22 mouse cellular contexts compared by ENCODE assay signal in the genomic region with DNA sequence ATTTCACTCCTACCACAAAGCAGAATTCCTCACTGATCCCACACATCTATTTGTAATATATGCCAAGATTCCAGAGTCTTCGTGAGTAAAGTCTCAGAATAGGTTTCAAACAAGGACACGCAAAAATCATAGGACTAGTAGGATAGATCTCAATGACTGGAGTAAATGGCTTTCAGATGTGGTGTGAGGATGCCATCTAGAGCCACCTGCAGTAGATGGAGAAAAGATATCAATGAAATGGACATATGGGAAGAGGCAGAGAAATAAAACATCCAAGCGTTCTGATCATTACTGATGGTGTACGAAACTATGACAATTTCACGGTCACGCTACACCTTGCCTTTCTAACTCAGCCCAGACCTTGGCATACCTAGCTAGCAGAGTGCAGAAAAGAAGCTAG.
A peak's percentile ranks its signal among the peaks of the same experiment; 100 is the strongest.
DNase-seq lines count a peak whose midpoint lies in the region; TF ChIP-seq lines count a peak whose summit lies in the region.
"Had no signal": no experiment of that assay in that cellular context is flagged by ENCODE, and none has a peak within 500 bp of the region (broad histone marks: within the 10 kb centered on the region; RNA-seq: fewer than 3 reads in every experiment).

No protein-coding gene starts in this region.

- no peaks in the 10 kb centered on the region for H3K4me1 ChIP-seq in heart, adult 2 months (ENCODE audit: control insufficient read depth, insufficient read depth, low read length)
- H3K4me1 ChIP-seq in MEL (ENCODE audit: control insufficient read depth in 1 of 2, insufficient read depth in 2 of 2, low read length in 2 of 2), result no peaks in the 10 kb centered on the region
- H3K4me1 ChIP-seq: embryonic facial prominence, embryonic 10.5 days; embryonic facial prominence, embryonic 12.5 days; forebrain, embryonic 13.5 days; forebrain, embryonic 15.5 days had no signal

- DNase-seq in heart, adult 2 months, result no peak
- DNase-seq in heart, postnatal 4 days, result no peak
- no peak for DNase-seq in left cerebral cortex, adult 2 months (ENCODE audit: extremely low spot score in 1 of 2, low spot score in 2 of 2)
- DNase-seq in left cerebral cortex, adult 8-10 months (ENCODE audit: low spot score in 2 of 2), result no peak
- no peak for DNase-seq in MEL (ENCODE audit: low read depth, low spot score)
- no peak for DNase-seq in kidney, adult 8-10 months
- DNase-seq in right cerebral cortex, postnatal 10 days (ENCODE audit: low spot score in 2 of 2), result no peak
- DNase-seq: adrenal gland, adult 2 months; adrenal gland, postnatal 10 days; adrenal gland, postnatal 25 days; cerebellum, adult 11-12 months; cerebellum, adult 2 months; cerebellum, adult 9-10 months; cerebellum, postnatal 10 days; cerebellum, postnatal 25 days; forebrain, postnatal 0 days had no signal

- peak; percentile 18 for TF ChIP-seq RAD21 in MEL (IDR thresholded peaks at IDR 0.05; ENCODE audit: low read depth, low read length)

- WGBS in heart, adult 2 months, result 92% methylated on average over 6 of the region's 6 CpGs

- H3K4me2 ChIP-seq in myocyte (ENCODE audit: low read depth), result peak overlapping the region; percentile 30
- H3K4me2 ChIP-seq: embryonic facial prominence, embryonic 12.5 days; forebrain, embryonic 13.5 days; forebrain, embryonic 15.5 days had no signal

- H3K36me3 ChIP-seq in heart, adult 2 months (ENCODE audit: control insufficient read depth, insufficient read depth, low read length), result no peaks in the 10 kb centered on the region
- H3K36me3 ChIP-seq in MEL (ENCODE audit: control insufficient read depth in 1 of 2, insufficient read depth in 2 of 2, low read length in 2 of 2) (no peaks in the 10 kb centered on the region), myocyte (ENCODE audit: control insufficient read depth, insufficient read depth) (no peaks in the 10 kb centered on the region)
- H3K36me3 ChIP-seq: embryonic facial prominence, embryonic 10.5 days; embryonic facial prominence, embryonic 12.5 days; forebrain, embryonic 15.5 days; G1E had no signal

- 0 out of 2 replicates have a peak, but pooled peaks have one; percentile 6 for TF ChIP-seq CTCF in heart, adult 2 months (IDR thresholded peaks at IDR 0.05)
- TF ChIP-seq CTCF in left cerebral cortex, adult 2 months (IDR thresholded peaks at IDR 0.05), result peak; percentile 1; the same call in 1 of the 2 replicates
- no peak for TF ChIP-seq CTCF in MEL (IDR thresholded peaks at IDR 0.05 in 2 of 3, conservative IDR thresholded peaks at IDR 0.05 in 1 of 3; ENCODE audit: control insufficient read depth in 1 of 3, insufficient read depth in 1 of 3, low read depth in 2 of 3, low read length in 3 of 3, poor library complexity in 1 of 3, severe bottlenecking in 1 of 3)

- H3K27ac ChIP-seq in heart, adult 2 months, result no peak overlapping the region
- no peak overlapping the region for H3K27ac ChIP-seq in left cerebral cortex, adult 2 months
- H3K27ac ChIP-seq in MEL (ENCODE audit: control insufficient read depth, low read depth, low read length), result no peak overlapping the region
- H3K27ac ChIP-seq: embryonic facial prominence, embryonic 10.5 days; embryonic facial prominence, embryonic 12.5 days; forebrain, embryonic 13.5 days; forebrain, embryonic 15.5 days had no signal

- no peak overlapping the region for H3ac ChIP-seq in myocyte (ENCODE audit: control insufficient read depth, insufficient read length)

- no peaks in the 10 kb centered on the region for H3K79me2 ChIP-seq in heart, adult 2 months (replicated peaks; ENCODE audit: control insufficient read depth, insufficient read depth, low read length)
- H3K79me2 ChIP-seq in MEL (ENCODE audit: control insufficient read depth, insufficient read depth, low read length, poor library complexity) (no peaks in the 10 kb centered on the region), myocyte (ENCODE audit: control insufficient read depth, insufficient read depth) (no peaks in the 10 kb centered on the region)

- H3K27me3 ChIP-seq in heart, adult 2 months (ENCODE audit: control insufficient read depth, insufficient read depth, low read length), result no peaks in the 10 kb centered on the region
- H3K27me3 ChIP-seq in MEL (ENCODE audit: control insufficient read depth in 1 of 2, insufficient read depth in 2 of 2, low read length in 2 of 2) (peaks cover under 1 to 6% of the 10 kb centered on the region in 2 experiments; a peak in 2 of 4 replicates), myocyte (ENCODE audit: control insufficient read depth, insufficient read depth, insufficient read length) (no peaks in the 10 kb centered on the region)
- H3K27me3 ChIP-seq: embryonic facial prominence, embryonic 12.5 days; forebrain, embryonic 13.5 days; forebrain, embryonic 15.5 days had no signal

- TF ChIP-seq POLR2A in heart, adult 2 months (IDR thresholded peaks at IDR 0.05; ENCODE audit: insufficient read depth, low read depth, low read length), result no peak
- TF ChIP-seq POLR2A in MEL (IDR thresholded peaks at IDR 0.05; ENCODE audit: control insufficient read depth in 1 of 2, insufficient read depth in 1 of 2, low read depth in 1 of 2, low read length in 2 of 2, poor library complexity in 1 of 2), result no peak
- TF ChIP-seq POLR2A in myocyte (IDR thresholded peaks at IDR 0.05; ENCODE audit: insufficient read length, low read depth), result no peak

- H3K9me3 ChIP-seq in MEL (replicated peaks; ENCODE audit: insufficient read depth, low read length), result no peaks in the 10 kb centered on the region
- H3K9me3 ChIP-seq: embryonic facial prominence, embryonic 10.5 days; embryonic facial prominence, embryonic 12.5 days; forebrain, embryonic 13.5 days; forebrain, embryonic 15.5 days; G1E had no signal

- no peak for TF ChIP-seq EP300 in heart, adult 2 months (IDR thresholded peaks at IDR 0.05; ENCODE audit: insufficient read depth, low read depth, low read length)
- TF ChIP-seq EP300 in MEL (IDR thresholded peaks at IDR 0.05; ENCODE audit: low read depth in 1 of 2, low read length in 2 of 2), result no peak

- no peak overlapping the region for H3K4me3 ChIP-seq in heart, adult 2 months
- no peak overlapping the region for H3K4me3 ChIP-seq in left cerebral cortex, adult 2 months
- H3K4me3 ChIP-seq in MEL (ENCODE audit: control insufficient read depth in 1 of 2, insufficient read depth in 1 of 2, low read depth in 2 of 2, low read length in 2 of 2) (no peak overlapping the region), myocyte (no peak overlapping the region)
- H3K4me3 ChIP-seq: embryonic facial prominence, embryonic 10.5 days; embryonic facial prominence, embryonic 12.5 days; forebrain, embryonic 13.5 days; forebrain, embryonic 15.5 days had no signal

- no peak overlapping the region for H3K9ac ChIP-seq in heart, adult 2 months (ENCODE audit: low read depth, low read length)
- H3K9ac ChIP-seq in MEL (ENCODE audit: control insufficient read depth, low read depth, low read length, poor library complexity, severe bottlenecking), result no peak overlapping the region
- H3K9ac ChIP-seq: embryonic facial prominence, embryonic 12.5 days; forebrain, embryonic 13.5 days; forebrain, embryonic 15.5 days; forebrain, postnatal 0 days had no signal

- intact Hi-C loops in heart, adult 2 months (cut with DNase I), result no loop called here
- intact Hi-C loops in left cerebral cortex, adult 2 months (cut with DNase I), result no loop called here

TF ChIP-seq in MEL, 35 proteins besides CTCF, POLR2A, EP300 and RAD21:
- TF ChIP-seq MXI1 (IDR thresholded peaks at IDR 0.05; ENCODE audit: low read depth, low read length) (no peak), USF1 (IDR thresholded peaks at IDR 0.05; ENCODE audit: low read depth, low read length) (no peak), USF2 (IDR thresholded peaks at IDR 0.05; ENCODE audit: borderline replicate concordance in 1 of 2, insufficient read depth in 1 of 2, low read depth in 1 of 2, low read length in 2 of 2) (no peak), NELFE (IDR thresholded peaks at IDR 0.05; ENCODE audit: low read depth, low read length) (no peak), ZMIZ1 (IDR thresholded peaks at IDR 0.05; ENCODE audit: low read depth, low read length) (no peak), MYB (IDR thresholded peaks at IDR 0.05; ENCODE audit: low read depth, low read length) (no peak), HCFC1 (IDR thresholded peaks at IDR 0.05; ENCODE audit: low read depth, low read length) (no peak), JUND (IDR thresholded peaks at IDR 0.05; ENCODE audit: low read depth, low read length) (no peak), MEF2A (IDR thresholded peaks at IDR 0.05; ENCODE audit: extremely low read depth, insufficient replicate concordance, low read depth, low read length, poor library complexity, severe bottlenecking) (no peak), ZKSCAN1 (IDR thresholded peaks at IDR 0.05; ENCODE audit: low read depth, low read length) (no peak), RCOR1 (IDR thresholded peaks at IDR 0.05; ENCODE audit: low read depth, low read length) (no peak), ELF1 (IDR thresholded peaks at IDR 0.05; ENCODE audit: low read depth, low read length) (no peak), CHD2 (IDR thresholded peaks at IDR 0.05; ENCODE audit: low read length) (no peak), CHD1 (IDR thresholded peaks at IDR 0.05; ENCODE audit: low read depth, low read length) (no peak)

TF ChIP-seq in myocyte, 11 proteins besides CTCF, POLR2A, EP300 and RAD21:
- no peak for TF ChIP-seq REST (IDR thresholded peaks at IDR 0.05; ENCODE audit: insufficient read depth, insufficient read length)
- TF ChIP-seq TCF3 (IDR thresholded peaks at IDR 0.05; ENCODE audit: insufficient read length, low read depth), result no peak
- TF ChIP-seq POLR2AphosphoS2 (IDR thresholded peaks at IDR 0.05; ENCODE audit: insufficient read length, low read depth), result no peak

Comparison
In these comparisons a context has a peak if more than half of its experiments do, and no peak if none do; other contexts are left out.
1. CTCF ChIP-seq: peak in heart, adult 2 months (single experiment) and left cerebral cortex, adult 2 months (single experiment); none in MEL (0 of 3).